Mouse (Mus musculus): ENCODE results near the gene Nos1ap. TPM values are rescaled to one million over a fixed set of nuclear protein-coding genes. Genes with fewer than 3 reads are reported as not detected.

Nos1ap gene
- 13.5 and 15.6 TPM in 2 replicates for polyA plus RNA-seq (2012; rRNA removed)

GRCm38 (mm10) chr1:170589219-170590040, at the start of gene Nos1ap:
Gene Nos1ap, minus strand, starts transcription at chr1:170589861.

GRCm38 (mm10) chr1:170308503-170308902, 281.2 kb downstream of the Nos1ap start, which contains the start of gene Spata46:
Gene Spata46, plus strand, starts transcription at chr1:170308803.

GRCm38 (mm10) chr1:170306232-170306631, 283.4 kb downstream of the Nos1ap start, which contains the start of gene Gm7694:
Gene Gm7694, minus strand, starts transcription at chr1:170306332.

GRCm38 (mm10) chr1:170277016-170277415, 312.6 kb downstream of the Nos1ap start, which contains the start of gene Sh2d1b1:
Gene Sh2d1b1, plus strand, starts transcription at chr1:170277320.

Other genes with a start within 250 kb of the Nos1ap start
- 7.2 and 8.7 TPM in 2 replicates for gene Olfml2b, start 54.7 kb upstream of the Nos1ap start, polyA plus RNA-seq (2012; rRNA removed)